Mouse (Mus musculus) erythroid progenitor cell, adult 5-6 weeks (primary cell): ENCODE measurements around the gene Tm9sf4. TPM values are rescaled to one million over a fixed set of nuclear protein-coding genes. Genes with fewer than 3 reads are reported as not detected.
A peak's percentile ranks its signal among the peaks of the same experiment; 100 is the strongest.

Source experiments
- ATAC-seq: replicated peaks from 2 replicates; pipeline ENCODE4 v1.8.0; 2016; ENCODE audit warnings: moderate number of reproducible peaks, mild to moderate bottlenecking, moderate TSS enrichment, inconsistent platforms; ENCODE audit not compliant: poor library complexity, low FRiP score, severe bottlenecking
- total RNA-seq, 2 experiments: library from RNA; stranded (forward) in 1 of 2; stranded (reverse) in 1 of 2; fragments of 150-400 nt in 1 of 2; fragments of 186-747, 209-891 nt in 1 of 2; gene quantifications; 2 replicates each; pipeline versions ENCODE4 v1.2.3 to v1.2.4; 2015 to 2017; ENCODE audit warnings: low replicate concordance in 2 of 2

Gene Tm9sf4
- total RNA-seq, 2 experiments from 2014 or later: 21.4 to 30.3 TPM

- no peak for ATAC-seq
These were observed 47.0 kb downstream of the Tm9sf4 start for GRCm38 (mm10) chr2:153208149-153208548.

DNA sequence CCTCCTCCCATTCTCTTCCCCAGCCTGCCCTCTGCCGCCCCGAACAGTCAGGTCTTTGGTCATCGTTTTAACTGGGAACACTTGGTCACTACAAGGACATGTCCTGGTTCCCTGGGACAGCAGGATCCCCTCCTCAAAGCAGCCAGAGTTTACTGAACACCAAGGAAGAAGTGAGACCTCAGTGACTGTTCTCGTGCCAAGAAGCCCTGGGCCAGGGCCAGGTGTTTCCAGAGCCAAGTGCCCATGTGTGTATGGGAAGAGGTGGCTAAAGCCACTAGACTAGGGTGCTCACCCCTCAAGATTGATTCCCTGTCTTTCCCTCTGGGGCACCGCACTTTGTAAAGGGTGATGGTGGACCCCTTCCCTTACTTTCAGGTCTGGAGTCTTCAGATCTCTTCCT is 48.2 kb downstream of the Tm9sf4 start:
- ATAC-seq: no peak

GRCm38 (mm10) chr2:153211451-153211850 is 50.3 kb downstream of the Tm9sf4 start:
- no peak for ATAC-seq

DNA sequence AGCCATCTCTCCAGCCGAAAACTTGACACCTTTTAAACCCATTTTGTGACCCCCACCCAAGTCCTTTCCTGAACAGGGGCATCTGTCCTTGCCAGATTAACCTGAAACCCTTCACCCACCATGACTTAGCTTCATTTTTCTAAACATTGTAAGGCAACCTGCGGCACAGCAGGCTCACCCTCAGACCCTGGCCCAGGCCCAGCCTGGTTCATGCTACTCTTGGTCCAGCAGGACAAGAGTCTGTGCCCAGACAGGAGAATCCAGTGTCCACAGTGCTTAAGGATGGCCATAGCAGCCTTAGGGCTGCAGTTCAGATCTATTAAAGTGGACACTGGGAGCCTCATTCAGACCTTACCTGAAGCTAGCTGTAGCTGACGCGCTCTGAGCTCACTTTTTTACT is 52.2 kb downstream of the Tm9sf4 start:
- ATAC-seq: no peak

- ATAC-seq: 0 out of 2 replicates have a peak, but pooled peaks have one; percentile 48
These were observed 53.7 kb downstream of the Tm9sf4 start for GRCm38 (mm10) chr2:153214771-153215259.

DNA sequence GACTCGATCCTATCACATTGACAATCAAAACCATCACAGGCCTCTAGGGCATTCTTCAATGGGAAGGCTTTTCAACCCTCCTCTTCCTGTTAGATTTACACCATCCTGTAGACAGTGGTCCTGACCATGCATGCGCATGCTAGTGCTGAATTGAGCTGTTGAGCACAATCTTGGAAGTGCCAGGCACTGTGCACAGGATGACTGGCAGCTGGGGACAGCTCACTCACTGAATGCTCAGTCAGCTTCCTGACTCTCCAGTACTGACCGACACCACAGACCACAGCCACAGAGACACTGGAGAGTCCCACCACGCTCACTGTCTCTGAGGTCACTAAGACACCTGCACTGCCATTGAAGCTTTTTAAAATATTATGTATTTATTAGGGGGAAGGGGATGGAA is 54.3 kb downstream of the Tm9sf4 start:
- no peak for ATAC-seq

DNA sequence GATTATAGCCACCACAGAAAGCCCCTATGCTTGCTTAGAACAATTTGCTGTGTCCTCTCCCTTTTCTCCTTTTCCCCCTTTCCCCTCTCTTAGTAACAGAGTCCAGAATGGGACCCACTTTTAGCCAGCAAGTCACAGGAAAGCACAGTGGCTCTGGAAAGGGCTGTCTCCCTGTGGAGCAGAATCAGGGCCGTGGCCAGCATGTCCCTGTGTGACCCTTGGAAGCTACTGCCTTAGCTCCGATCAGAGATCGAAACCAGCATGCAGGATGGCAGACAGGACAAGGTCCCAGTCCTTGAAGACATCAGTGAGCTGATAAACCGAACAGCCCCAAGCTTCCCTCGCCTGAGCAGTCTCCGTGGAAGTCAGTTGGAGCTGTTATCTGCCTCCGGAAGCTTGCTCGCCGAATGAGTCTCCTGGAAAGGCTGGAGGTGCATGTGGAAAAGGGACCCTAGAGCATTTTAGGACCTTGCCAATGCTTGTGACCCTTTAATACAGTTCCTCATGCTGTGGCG is 56.8 kb downstream of the Tm9sf4 start:
- ATAC-seq: no peak

DNA sequence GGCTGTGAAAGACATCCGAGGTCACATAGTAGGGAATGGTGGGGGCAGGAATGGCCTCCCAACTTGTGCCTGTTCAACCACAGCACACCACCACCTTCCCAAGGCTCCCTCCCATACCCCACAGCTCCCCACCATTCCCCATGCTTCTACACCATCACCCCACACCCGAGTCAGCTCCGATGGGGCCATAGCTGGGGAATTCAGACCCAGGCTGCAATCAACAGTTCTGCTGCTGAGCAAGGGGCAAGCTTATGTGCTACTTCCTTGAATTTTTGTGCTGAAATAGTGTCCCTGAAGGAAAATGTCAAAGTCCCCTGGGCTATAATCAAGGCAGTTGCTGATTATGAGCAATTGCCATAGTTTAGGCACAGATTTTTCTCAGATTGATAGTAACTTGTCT is 57.4 kb downstream of the Tm9sf4 start:
- no peak for ATAC-seq

DNA sequence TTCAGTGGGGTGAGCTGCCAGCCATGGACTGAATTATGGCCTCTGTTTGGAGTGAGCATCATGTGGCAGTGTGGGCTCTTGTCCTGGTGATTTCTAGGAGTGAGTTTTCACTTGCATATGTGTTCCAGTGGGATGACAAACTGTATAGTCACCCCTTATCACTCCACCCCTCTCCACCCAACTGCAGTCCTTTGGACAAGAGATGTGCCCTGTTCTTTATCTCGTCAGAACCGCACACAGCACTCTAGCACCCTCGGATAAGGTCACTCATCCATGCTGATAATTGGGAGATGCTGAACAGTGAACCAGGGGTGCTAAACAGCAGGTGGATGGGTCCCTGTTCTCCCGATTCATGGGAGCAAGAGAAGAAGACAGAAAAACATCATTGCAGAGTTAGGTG is 60.5 kb downstream of the Tm9sf4 start:
- peak; percentile 82 for ATAC-seq

DNA sequence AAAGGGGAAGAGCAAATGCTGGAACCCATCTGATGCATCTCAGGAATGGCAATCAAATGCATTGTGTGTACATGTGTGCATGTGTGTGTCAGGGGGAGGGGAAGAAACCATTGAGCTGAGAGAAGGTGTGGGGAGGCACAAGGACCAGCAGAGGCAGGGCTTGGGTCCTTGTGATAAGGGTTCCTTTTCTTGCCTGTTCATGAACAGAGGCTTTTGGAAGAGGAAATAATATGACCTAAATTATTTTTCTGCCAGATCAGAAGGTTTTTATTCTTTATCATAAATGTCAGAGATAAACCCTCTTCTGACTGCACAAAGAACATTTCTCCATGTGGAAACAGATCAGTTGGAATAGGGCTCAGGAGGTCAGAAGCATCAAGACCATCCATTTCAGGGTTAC is 61.0 kb downstream of the Tm9sf4 start:
- no peak; the same call in 1 of the 2 replicates for ATAC-seq

DNA sequence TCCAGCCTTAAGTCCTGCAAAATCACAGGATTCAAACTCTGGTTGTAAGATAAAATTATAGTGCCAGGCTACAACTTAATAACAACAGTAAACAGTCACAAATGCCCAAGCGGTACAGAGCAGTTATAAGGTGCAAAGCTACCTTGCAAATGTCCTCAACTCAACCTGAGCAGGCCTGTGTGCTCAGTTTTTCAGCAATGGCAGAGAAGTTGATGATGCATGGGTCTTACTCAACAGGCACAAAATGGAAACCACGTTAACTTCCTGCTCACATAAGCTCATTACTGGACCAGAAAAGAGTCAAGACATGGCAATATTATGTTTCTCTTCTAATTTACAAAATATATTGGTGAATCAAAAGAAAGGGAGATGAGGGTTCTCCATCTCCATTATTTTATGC is 61.5 kb downstream of the Tm9sf4 start:
- no peak for ATAC-seq

DNA sequence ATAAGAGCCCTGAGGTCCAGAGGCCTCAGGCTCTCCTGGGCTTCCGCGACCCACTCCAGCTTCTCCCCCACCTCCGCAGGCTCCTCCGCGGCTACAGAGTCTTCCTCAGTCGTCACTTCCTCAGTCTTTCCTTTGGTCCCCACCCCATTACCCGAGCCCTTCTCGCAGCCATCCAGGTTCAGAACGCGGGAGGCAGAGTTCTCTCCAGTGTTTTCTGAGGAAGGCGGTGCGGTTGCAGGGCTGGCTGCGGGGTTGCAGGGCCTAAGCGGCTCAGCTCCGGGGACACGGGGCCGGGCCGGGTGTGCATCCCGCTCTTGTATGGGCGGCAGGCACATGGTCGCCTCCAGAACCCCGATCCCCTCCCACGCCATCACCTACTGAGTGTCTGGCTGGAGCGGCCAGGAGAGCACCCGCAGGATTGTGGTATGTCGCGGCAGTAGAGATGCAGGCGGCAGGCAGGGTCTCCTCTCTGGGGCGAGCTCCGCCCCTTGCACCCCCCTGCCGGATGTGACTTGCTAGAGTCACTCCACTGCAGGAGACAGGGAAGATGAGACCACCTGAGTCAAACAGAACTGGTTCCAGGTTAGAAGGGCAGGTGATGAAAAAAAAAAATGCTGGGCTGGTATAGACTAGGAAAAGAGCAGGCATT is 64.0 kb downstream of the Tm9sf4 start, which contains the start of gene Tspyl3:
Gene Tspyl3, minus strand, starts transcription at position 496 of the 649 bp plus-strand sequence.
- no peak for ATAC-seq

DNA sequence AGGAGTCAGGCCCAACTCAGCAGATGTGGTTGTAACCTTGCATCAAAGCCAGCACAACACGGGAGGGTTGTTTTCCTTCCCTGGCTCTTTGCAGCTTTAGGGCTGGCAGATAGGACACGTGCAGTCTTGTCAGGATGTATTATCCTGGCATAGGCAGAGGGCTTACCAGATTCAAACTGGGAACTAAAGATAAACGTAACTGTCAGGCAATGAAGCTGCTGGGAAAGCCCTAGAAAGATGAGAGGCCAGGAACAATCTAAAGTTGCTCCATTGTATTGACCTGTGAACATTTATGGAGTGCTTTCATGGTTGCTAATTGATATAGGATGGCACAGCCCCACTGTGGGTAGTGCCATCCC is 64.5 kb downstream of the Tm9sf4 start:
- 0 out of 2 replicates have a peak, but pooled peaks have one; percentile 4 for ATAC-seq

DNA sequence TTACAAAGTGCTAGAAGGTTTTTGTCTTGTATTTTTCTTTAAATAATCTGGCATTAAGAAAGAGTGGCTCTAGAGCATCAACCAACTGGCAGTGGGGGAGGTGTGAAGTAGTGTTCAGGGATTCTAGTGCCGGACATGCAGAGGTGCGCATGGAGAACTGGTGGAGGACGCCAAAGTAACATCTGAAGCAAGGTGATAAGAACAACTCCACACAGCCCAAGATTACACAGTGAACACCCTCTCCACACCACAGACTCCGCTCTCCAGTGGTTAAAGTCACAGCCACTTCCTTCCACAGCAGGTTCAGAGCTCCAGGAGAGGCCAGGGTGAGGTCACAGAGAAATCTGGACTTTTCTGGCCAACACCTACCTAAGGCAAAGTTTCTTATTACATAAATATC is 66.9 kb downstream of the Tm9sf4 start:
- ATAC-seq: peak; percentile 88

- no peak for ATAC-seq
These were observed 67.4 kb downstream of the Tm9sf4 start for GRCm38 (mm10) chr2:153228523-153228922.

GRCm38 (mm10) chr2:153237193-153237592 is 76.1 kb downstream of the Tm9sf4 start:
- no peak for ATAC-seq

GRCm38 (mm10) chr2:153237891-153238290 is 76.8 kb downstream of the Tm9sf4 start:
- ATAC-seq: no peak

DNA sequence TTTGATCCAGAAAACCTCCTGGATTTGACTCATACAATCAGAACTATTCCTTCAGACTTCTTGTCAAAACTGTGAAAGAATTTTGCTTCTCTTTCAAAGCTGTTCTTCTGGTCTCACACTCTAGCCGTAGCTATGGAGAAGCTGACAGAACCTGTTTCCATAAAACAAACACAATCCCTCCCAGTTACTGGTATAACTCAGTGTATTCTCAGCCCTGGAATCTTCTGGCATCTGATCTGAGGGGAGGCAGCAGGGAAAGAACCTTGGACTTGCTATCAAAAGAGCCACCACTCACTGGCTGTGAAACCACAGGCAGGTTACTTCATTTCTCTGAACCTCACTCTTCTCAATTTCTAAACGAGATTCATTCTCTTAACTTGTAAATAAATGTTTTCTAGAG is 77.3 kb downstream of the Tm9sf4 start:
- ATAC-seq: no peak

- ATAC-seq: no peak
These were observed 78.1 kb downstream of the Tm9sf4 start for GRCm38 (mm10) chr2:153239021-153239859.

GRCm38 (mm10) chr2:153239860-153240480 is 78.9 kb downstream of the Tm9sf4 start:
- ATAC-seq: no peak
